Mouse (Mus musculus) limb, embryonic 12.5 days (tissue): ENCODE data around the gene Rps6ka5. TPM values are rescaled to one million over a fixed set of nuclear protein-coding genes. Genes with fewer than 3 reads are reported as not detected.

Source experiments
- ATAC-seq: fragments of 200-750 bp; cut with Nextera tagmentation; 2 replicates; pipeline ENCODE4 v1.8.0; 2017; ENCODE audit warnings: low read depth, moderate TSS enrichment; ENCODE audit not compliant: insufficient number of reproducible peaks, insufficient read depth, low FRiP score, low TSS enrichment
- H3K27ac ChIP-seq: fragments of 300-500 bp; sonication (generic); 2 replicates; pipeline ENCODE4 v1.5.1; 2016; ENCODE audit warnings: mild to moderate bottlenecking, moderate library complexity
- H3K27me3 ChIP-seq: fragments of 300-500 bp; sonication (generic); 2 replicates; pipeline ENCODE4 v1.6.1; 2016; ENCODE audit warnings: mild to moderate bottlenecking, moderate library complexity
- H3K36me3 ChIP-seq: fragments of 300-500 bp; sonication (generic); 2 replicates; pipeline ENCODE4 v1.6.1; 2016; ENCODE audit warnings: mild to moderate bottlenecking, moderate library complexity
- H3K4me1 ChIP-seq: fragments of 300-500 bp; sonication (generic); replicated peaks from 2 replicates; pipeline ENCODE4 v1.6.1; 2016
- H3K4me2 ChIP-seq: fragments of 300-500 bp; sonication (generic); 2 replicates; pipeline ENCODE4 v1.6.1; 2016; ENCODE audit warnings: mild to moderate bottlenecking, moderate library complexity
- H3K4me3 ChIP-seq: fragments of 300-500 bp; sonication (generic); replicated peaks from 2 replicates; pipeline ENCODE4 v1.5.1; 2016; ENCODE audit warnings: mild to moderate bottlenecking
- H3K9ac ChIP-seq: fragments of 300-500 bp; sonication (generic); replicated peaks from 2 replicates; pipeline ENCODE4 v1.6.1; 2016; ENCODE audit warnings: mild to moderate bottlenecking, moderate library complexity
- H3K9me3 ChIP-seq: fragments of 300-500 bp; sonication (generic); 2 replicates; pipeline ENCODE4 v1.6.1; 2016; ENCODE audit warnings: mild to moderate bottlenecking, moderate library complexity
- WGBS: fragments of 180-500 bp; shearing (Covaris S2); methylation state at CpG from one replicate; pipeline ENCODE4 v1.1.7; 2016; 5-methylcytosine and 5-hydroxymethylcytosine counted together
- polyA plus RNA-seq: library from polyadenylated mRNA; unstranded; fragments of >200 nt; fragmentation: Nextera tagmentation; extraction: Ambion mirVana; gene quantifications from 2 replicates; pipeline ENCODE4 v1.2.1, GENCODE M21; 2016

Rps6ka5 gene
- polyA plus RNA-seq = 6.6 TPM in 2 replicates

GRCm38 (mm10) chr12:100726651-100727050 lies at the start of gene Rps6ka5:
TSS of gene Rps6ka5 (minus strand) at chr12:100726983.
- Histone ChIP-seq H3K9ac (no peak within 1 kb of the TSS), H3K4me3 (peak within 1 kb of the TSS; percentile 73; the same call in 1 of the 2 replicates), H3K9me3 (no peaks in the 10 kb centered on the region), H3K4me2 (peak within 1 kb of the TSS; percentile 87), H3K27me3 (no peaks in the 10 kb centered on the region), H3K27ac (no peak within 1 kb of the TSS), H3K4me1 (peaks cover 13% of the 10 kb centered on the region), H3K36me3 (no peaks in the 10 kb centered on the region)
- ATAC-seq = no peak
- WGBS = 98% methylated on average over 4 of the region's 4 CpGs

GRCm38 (mm10) chr12:100775911-100776581 lies 49.3 kb upstream of the Rps6ka5 start:
- no peaks in the 10 kb centered on the region for H3K27me3 ChIP-seq
- no peak overlapping the region for H3K4me2 ChIP-seq
- peaks cover 12% of the 10 kb centered on the region for H3K4me1 ChIP-seq
- 83% methylated on average over 8 of the region's 8 CpGs for WGBS
- no peak overlapping the region for H3K4me3 ChIP-seq
- no peaks in the 10 kb centered on the region for H3K9me3 ChIP-seq
- no peak overlapping the region for H3K27ac ChIP-seq
- H3K36me3 ChIP-seq = no peaks in the 10 kb centered on the region
- no peak overlapping the region for H3K9ac ChIP-seq
- no peak for ATAC-seq

- no peak for ATAC-seq
- Histone ChIP-seq H3K9ac (no peak overlapping the region), H3K36me3 (no peaks in the 10 kb centered on the region)
Measured at GRCm38 (mm10) chr12:100775291-100775690, 48.5 kb upstream of the Rps6ka5 start.

DNA sequence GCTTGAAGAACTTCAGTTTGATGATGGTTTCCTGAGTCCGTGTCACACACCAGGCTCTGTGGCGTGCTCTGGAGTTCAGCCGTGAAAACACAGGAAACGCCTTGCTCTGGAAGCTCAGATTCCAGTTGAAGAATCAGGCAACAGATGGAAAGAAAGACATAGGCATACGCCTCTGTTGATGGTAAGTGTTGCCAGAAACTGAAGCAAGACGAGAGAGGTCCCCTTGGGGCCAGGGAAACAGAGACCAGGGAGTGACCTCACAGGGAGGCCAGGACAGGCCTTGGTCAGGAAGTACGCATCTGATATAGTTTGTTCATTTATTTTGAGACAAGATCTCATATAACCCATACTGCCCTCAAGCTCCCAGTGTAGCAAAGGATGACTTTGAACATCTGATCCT lies 48.0 kb upstream of the Rps6ka5 start:
- Histone ChIP-seq H3K27ac (no peak overlapping the region), H3K36me3 (no peaks in the 10 kb centered on the region), H3K27me3 (no peaks in the 10 kb centered on the region), H3K9me3 (no peaks in the 10 kb centered on the region), H3K9ac (no peak overlapping the region), H3K4me3 (no peak overlapping the region), H3K4me1 (peaks cover 10% of the 10 kb centered on the region), H3K4me2 (no peak overlapping the region)
- ATAC-seq = no peak
- WGBS = 75% methylated on average over 7 of the region's 7 CpGs

More at GRCm38 (mm10) chr12:100775291-100775690, 48.5 kb upstream of the Rps6ka5 start:
- no peaks in the 10 kb centered on the region for H3K9me3 ChIP-seq
- H3K27ac ChIP-seq = no peak overlapping the region
- no peak overlapping the region for H3K4me3 ChIP-seq
- H3K4me1 ChIP-seq = peaks cover 12% of the 10 kb centered on the region
- no peak overlapping the region for H3K4me2 ChIP-seq
- H3K27me3 ChIP-seq = no peaks in the 10 kb centered on the region

DNA sequence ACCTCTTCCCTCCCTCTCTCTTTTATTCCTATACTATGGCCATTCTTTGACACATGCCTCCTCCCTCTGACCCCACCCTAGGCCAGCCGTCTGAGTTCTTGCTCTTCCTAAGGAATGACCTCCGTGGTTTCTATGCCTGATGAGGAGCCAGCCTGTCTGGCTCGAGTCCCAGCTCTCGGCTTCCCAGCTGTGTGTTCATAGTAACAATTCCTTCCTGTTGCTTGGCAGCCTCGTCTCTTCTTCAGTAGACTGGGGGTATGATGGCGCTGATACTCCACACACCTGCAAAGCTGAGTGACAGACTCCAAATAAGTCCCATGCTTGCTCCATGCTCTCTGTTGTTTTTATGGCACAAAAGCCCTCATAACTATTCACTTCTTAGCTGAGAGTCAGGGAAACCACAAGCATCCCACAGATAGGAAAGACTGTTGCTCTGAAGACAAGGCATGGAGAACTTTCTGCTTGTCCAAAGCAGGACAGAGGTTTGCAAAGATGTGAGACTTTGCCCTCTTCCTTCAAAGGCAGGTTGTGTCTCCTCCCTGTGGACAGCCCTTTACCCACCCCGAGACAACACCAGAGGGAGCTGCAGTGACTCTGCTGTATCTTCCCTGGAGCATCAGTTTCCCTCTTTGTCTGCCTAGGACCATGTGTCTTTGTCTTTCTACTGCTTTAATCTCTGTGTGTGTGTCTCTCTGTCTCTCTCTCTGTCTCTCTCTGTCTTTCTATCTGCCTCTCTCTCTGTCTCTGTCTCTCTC lies 45.6 kb upstream of the Rps6ka5 start:
- no peaks in the 10 kb centered on the region for H3K27me3 ChIP-seq
- no peak overlapping the region for H3K4me2 ChIP-seq
- no peaks in the 10 kb centered on the region for H3K36me3 ChIP-seq
- no peaks in the 10 kb centered on the region for H3K9me3 ChIP-seq
- 59% methylated on average over 7 of the region's 7 CpGs for WGBS
- no peaks in the 10 kb centered on the region for H3K4me1 ChIP-seq
- H3K27ac ChIP-seq = no peak overlapping the region
- H3K9ac ChIP-seq = no peak overlapping the region
- no peak overlapping the region for H3K4me3 ChIP-seq
- no peak for ATAC-seq

- no peak overlapping the region for H3K27ac ChIP-seq
- no peak overlapping the region for H3K4me2 ChIP-seq
- ATAC-seq = no peak
- H3K4me1 ChIP-seq = no peaks in the 10 kb centered on the region
- H3K4me3 ChIP-seq = no peak overlapping the region
- WGBS = 93% methylated on average over 3 of the region's 3 CpGs
- H3K36me3 ChIP-seq = no peaks in the 10 kb centered on the region
- H3K9me3 ChIP-seq = no peaks in the 10 kb centered on the region
- H3K27me3 ChIP-seq = no peaks in the 10 kb centered on the region
- H3K9ac ChIP-seq = no peak overlapping the region
Measured at GRCm38 (mm10) chr12:100770765-100771164, 44.0 kb upstream of the Rps6ka5 start.

DNA sequence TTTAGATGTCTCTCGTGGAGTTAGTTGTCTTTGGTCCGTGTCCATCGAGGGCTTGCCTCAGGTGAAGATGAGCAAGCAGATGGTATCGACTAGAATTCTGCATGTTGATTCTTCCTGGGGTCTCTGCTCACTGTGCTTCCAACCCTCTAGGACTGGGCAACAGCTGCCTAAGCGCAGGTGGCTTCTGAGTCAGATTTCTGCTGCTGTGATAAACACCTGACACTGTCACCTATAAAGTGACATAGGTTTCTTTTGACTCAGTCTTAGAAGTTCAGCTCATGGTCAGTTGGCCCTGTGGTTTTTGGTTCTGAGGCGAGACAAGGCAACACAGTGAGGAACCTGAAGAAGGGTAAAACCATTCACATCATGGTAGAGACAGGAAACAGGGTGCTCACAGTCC lies 43.1 kb upstream of the Rps6ka5 start:
- Histone ChIP-seq H3K4me1 (no peaks in the 10 kb centered on the region), H3K27ac (no peak overlapping the region), H3K9me3 (no peaks in the 10 kb centered on the region), H3K4me2 (no peak overlapping the region), H3K27me3 (no peaks in the 10 kb centered on the region), H3K9ac (no peak overlapping the region), H3K4me3 (no peak overlapping the region), H3K36me3 (no peaks in the 10 kb centered on the region)
- 92% methylated on average over 6 of the region's 6 CpGs for WGBS
- no peak for ATAC-seq

GRCm38 (mm10) chr12:100764329-100765018 lies 37.7 kb upstream of the Rps6ka5 start:
- WGBS = 68% methylated on average over 13 of the region's 13 CpGs
- H3K27me3 ChIP-seq = no peaks in the 10 kb centered on the region
- H3K4me3 ChIP-seq = no peak overlapping the region
- no peaks in the 10 kb centered on the region for H3K4me1 ChIP-seq
- no peak overlapping the region for H3K4me2 ChIP-seq
- no peak for ATAC-seq
- H3K9ac ChIP-seq = no peak overlapping the region
- H3K9me3 ChIP-seq = no peaks in the 10 kb centered on the region
- no peaks in the 10 kb centered on the region for H3K36me3 ChIP-seq
- no peak overlapping the region for H3K27ac ChIP-seq

DNA sequence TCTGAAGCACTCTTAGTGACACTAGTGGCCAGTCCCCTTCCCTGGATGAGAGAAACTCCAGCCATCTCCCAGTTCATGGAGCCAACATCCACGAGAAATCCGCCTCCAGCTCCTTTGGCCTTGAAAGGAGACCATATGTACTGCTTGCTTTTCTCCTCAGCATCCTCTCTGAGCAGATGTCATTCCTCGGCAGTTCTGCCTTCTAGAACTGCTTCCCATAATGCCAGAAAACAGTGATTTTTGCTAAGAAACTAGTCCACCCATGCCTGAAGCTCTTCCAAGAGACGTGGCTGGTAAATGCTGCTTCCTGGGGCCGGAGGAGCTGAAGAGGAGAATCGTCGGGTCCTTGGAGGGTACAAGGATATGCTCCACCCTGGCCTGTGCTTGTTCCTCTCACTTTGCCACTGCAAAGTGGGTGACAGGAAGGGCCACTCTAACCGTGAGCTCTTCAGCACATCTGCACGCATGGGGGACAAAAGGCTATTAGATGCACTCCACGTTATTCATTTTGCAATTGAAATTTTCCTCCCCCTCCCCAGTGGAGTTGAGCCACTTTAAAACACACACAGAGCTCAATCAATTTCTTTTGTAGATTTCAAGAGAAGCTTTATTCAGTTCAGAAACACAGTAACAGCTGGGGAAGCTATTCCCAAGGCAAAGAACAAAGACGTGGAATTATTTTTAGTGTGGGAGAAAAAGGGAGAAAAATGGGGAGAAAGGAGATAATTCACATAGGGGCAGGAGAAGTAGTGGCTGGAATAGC lies 36.1 kb upstream of the Rps6ka5 start:
- no peak overlapping the region for H3K4me3 ChIP-seq
- no peak for ATAC-seq
- H3K9ac ChIP-seq = no peak overlapping the region
- H3K27me3 ChIP-seq = no peaks in the 10 kb centered on the region
- H3K4me1 ChIP-seq = no peaks in the 10 kb centered on the region
- 72% methylated on average over 11 of the region's 11 CpGs for WGBS
- H3K4me2 ChIP-seq = no peak overlapping the region
- H3K36me3 ChIP-seq = no peaks in the 10 kb centered on the region
- H3K9me3 ChIP-seq = no peaks in the 10 kb centered on the region
- no peak overlapping the region for H3K27ac ChIP-seq

GRCm38 (mm10) chr12:100757427-100757826 lies 30.6 kb upstream of the Rps6ka5 start:
- Histone ChIP-seq H3K36me3 (no peaks in the 10 kb centered on the region), H3K27me3 (no peaks in the 10 kb centered on the region), H3K4me1 (no peaks in the 10 kb centered on the region), H3K4me3 (no peak overlapping the region), H3K27ac (no peak overlapping the region), H3K9me3 (no peaks in the 10 kb centered on the region), H3K4me2 (no peak overlapping the region), H3K9ac (no peak overlapping the region)
- 65% methylated on average over 4 of the region's 4 CpGs for WGBS
- no peak for ATAC-seq

DNA sequence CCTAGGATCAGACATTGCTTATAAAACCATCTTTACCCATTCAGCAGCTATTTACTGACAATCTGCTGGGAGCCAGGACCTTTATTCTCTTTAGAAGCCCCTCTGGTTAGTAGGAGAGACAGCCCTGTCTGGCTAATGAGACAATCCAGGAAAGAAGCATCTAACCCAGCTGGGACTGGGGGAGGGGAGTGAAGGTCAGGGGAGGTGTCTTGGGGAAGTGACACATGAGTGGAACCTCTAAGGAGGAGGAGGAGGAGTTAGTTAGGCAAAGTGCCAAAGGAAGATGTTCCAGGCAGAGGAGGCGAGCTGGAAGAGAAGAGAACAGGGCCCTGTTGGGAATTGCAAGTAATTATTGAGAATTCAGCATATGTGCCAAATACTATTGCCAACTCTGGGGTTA lies 26.9 kb upstream of the Rps6ka5 start:
- Histone ChIP-seq H3K9ac (no peak overlapping the region), H3K9me3 (no peaks in the 10 kb centered on the region), H3K27me3 (no peaks in the 10 kb centered on the region), H3K4me2 (no peak overlapping the region), H3K36me3 (no peaks in the 10 kb centered on the region), H3K4me1 (no peaks in the 10 kb centered on the region), H3K27ac (no peak overlapping the region), H3K4me3 (no peak overlapping the region)
- WGBS = 61% methylated on average over 1 of the region's 1 CpGs
- ATAC-seq = no peak
